Mouse (Mus musculus): ENCODE results near the gene Myo1e. TPM values are rescaled to one million over a fixed set of nuclear protein-coding genes. Genes with fewer than 3 reads are reported as not detected.

The Myo1e gene
- total RNA-seq, 1 experiment from 2014 or later = 1.1 TPM

GRCm38 (mm10) chr9:70274887-70275555 is 67.9 kb downstream of the Myo1e start:
- no peak for ATAC-seq (replicated peaks; ENCODE audit: low read depth, poor library complexity, severe bottlenecking)

- ATAC-seq (replicated peaks; ENCODE audit: low read depth, poor library complexity, severe bottlenecking) = no peak
Observed at GRCm38 (mm10) chr9:70277076-70277475, 69.9 kb downstream of the Myo1e start.

GRCm38 (mm10) chr9:70277529-70277982 is 70.4 kb downstream of the Myo1e start:
- no peak for ATAC-seq (replicated peaks; ENCODE audit: low read depth, poor library complexity, severe bottlenecking)

GRCm38 (mm10) chr9:70281407-70281806 is 74.3 kb downstream of the Myo1e start:
- ATAC-seq (replicated peaks; ENCODE audit: low read depth, poor library complexity, severe bottlenecking) = no peak

- peak; percentile 33; the same call in 1 of the 2 replicates for ATAC-seq (replicated peaks; ENCODE audit: low read depth, poor library complexity, severe bottlenecking)
Observed at GRCm38 (mm10) chr9:70282107-70282506, 75.0 kb downstream of the Myo1e start.

GRCm38 (mm10) chr9:70283151-70283550 is 76.0 kb downstream of the Myo1e start:
- ATAC-seq (replicated peaks; ENCODE audit: low read depth, poor library complexity, severe bottlenecking) = no peak

- peak; percentile 93 for ATAC-seq (replicated peaks; ENCODE audit: low read depth, poor library complexity, severe bottlenecking)
Observed at GRCm38 (mm10) chr9:70284584-70285140, 77.5 kb downstream of the Myo1e start.

GRCm38 (mm10) chr9:70290785-70291184 is 83.6 kb downstream of the Myo1e start:
- ATAC-seq (replicated peaks; ENCODE audit: low read depth, poor library complexity, severe bottlenecking) = no peak

- ATAC-seq (replicated peaks; ENCODE audit: low read depth, poor library complexity, severe bottlenecking) = no peak
Observed at GRCm38 (mm10) chr9:70296916-70297315, 89.8 kb downstream of the Myo1e start.

GRCm38 (mm10) chr9:70298221-70298620 is 91.1 kb downstream of the Myo1e start:
- no peak for ATAC-seq (replicated peaks; ENCODE audit: low read depth, poor library complexity, severe bottlenecking)

GRCm38 (mm10) chr9:70300705-70301104 is 93.6 kb downstream of the Myo1e start:
- no peak for ATAC-seq (replicated peaks; ENCODE audit: low read depth, poor library complexity, severe bottlenecking)

GRCm38 (mm10) chr9:70301598-70301997 is 94.4 kb downstream of the Myo1e start:
- ATAC-seq (replicated peaks; ENCODE audit: low read depth, poor library complexity, severe bottlenecking) = no peak

- peak; percentile 36; the same call in 1 of the 2 replicates for ATAC-seq (replicated peaks; ENCODE audit: low read depth, poor library complexity, severe bottlenecking)
Observed at GRCm38 (mm10) chr9:70304901-70305300, 97.8 kb downstream of the Myo1e start.

- no peak for ATAC-seq (replicated peaks; ENCODE audit: low read depth, poor library complexity, severe bottlenecking)
Observed at GRCm38 (mm10) chr9:70310046-70310445, 102.9 kb downstream of the Myo1e start.

- no peak for ATAC-seq (replicated peaks; ENCODE audit: low read depth, poor library complexity, severe bottlenecking)
Observed at GRCm38 (mm10) chr9:70314019-70314418, 106.9 kb downstream of the Myo1e start.

GRCm38 (mm10) chr9:70315130-70315529 is 108.0 kb downstream of the Myo1e start:
- no peak for ATAC-seq (replicated peaks; ENCODE audit: low read depth, poor library complexity, severe bottlenecking)

- no peak for ATAC-seq (replicated peaks; ENCODE audit: low read depth, poor library complexity, severe bottlenecking)
Observed at GRCm38 (mm10) chr9:70318601-70319000, 111.5 kb downstream of the Myo1e start.

- ATAC-seq (replicated peaks; ENCODE audit: low read depth, poor library complexity, severe bottlenecking) = no peak
Observed at GRCm38 (mm10) chr9:70324336-70324735, 117.2 kb downstream of the Myo1e start.

GRCm38 (mm10) chr9:70325880-70326595 is 118.9 kb downstream of the Myo1e start:
- no peak for ATAC-seq (replicated peaks; ENCODE audit: low read depth, poor library complexity, severe bottlenecking)

GRCm38 (mm10) chr9:70328193-70328841 is 121.2 kb downstream of the Myo1e start:
- no peak for ATAC-seq (replicated peaks; ENCODE audit: low read depth, poor library complexity, severe bottlenecking)

Data from common myeloid progenitor, adult 5-6 weeks (primary cell).